Mouse (Mus musculus): ENCODE data around the gene Stk4.

DNA sequence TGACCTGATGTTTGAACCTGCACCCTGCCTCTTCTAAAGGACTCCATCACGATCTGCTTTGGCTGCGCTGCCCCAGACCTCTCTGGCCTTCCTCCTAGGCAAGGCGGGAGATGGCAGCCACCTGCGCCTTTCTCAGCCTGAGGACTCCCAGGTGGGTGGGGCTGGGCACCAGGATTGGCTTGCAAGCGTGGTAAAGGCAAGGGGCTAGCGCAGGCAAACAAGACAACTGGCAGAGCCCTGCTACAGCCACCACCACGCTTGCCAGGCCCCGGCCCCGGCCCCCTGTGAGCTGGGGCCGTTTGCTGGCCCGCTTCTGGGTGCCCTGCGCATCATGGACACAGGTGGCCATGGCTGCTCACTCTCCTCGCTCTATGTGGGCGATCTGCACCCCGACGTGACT is 45.0 kb upstream of the Stk4 start, which contains the start of gene Pabpc1l:
- TF ChIP-seq CTCF (IDR thresholded peaks at IDR 0.05; ENCODE audit: insufficient read depth, low read depth, low read length) (no peak), POLR2A (IDR thresholded peaks at IDR 0.05; ENCODE audit: insufficient read depth, low read depth, low read length) (no peak)

Measured in olfactory bulb, adult 2 months (tissue).